Mouse (Mus musculus): ENCODE results near the gene Glrb.

DNA sequence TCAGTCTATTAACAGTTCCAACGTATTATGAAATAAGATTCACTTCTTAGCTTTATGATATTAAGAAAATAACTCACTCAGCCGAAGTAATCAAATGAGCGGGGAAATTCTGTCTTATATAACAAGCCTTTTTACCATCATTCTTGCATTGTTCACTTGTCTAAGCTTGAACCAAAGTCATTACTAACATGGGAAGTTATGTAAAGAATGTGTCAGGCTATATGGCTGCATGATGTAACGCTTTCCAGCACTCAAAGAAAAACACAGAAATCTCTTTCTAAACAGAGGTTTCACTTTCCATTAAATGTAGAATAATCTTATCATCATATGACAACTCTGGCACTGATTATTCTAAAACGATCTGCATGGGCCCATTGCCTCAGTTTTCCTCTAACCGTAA is 29.9 kb downstream of the Glrb start:
- TF ChIP-seq CTCF (IDR thresholded peaks at IDR 0.05; ENCODE audit: extremely low read depth, insufficient read depth, low read length), result no peak
- TF ChIP-seq POLR2A (IDR thresholded peaks at IDR 0.05; ENCODE audit: extremely low read depth, insufficient read depth, low read length), result no peak
